22 mouse cellular contexts compared by ENCODE assay signal in genomic region chr19:3692414-3693145, GRCm38 (mm10). TPM values are rescaled to one million over a fixed set of nuclear protein-coding genes. Genes with fewer than 3 reads are reported as not detected.
A peak's percentile ranks its signal among the peaks of the same experiment; 100 is the strongest.
DNase-seq lines count a peak whose midpoint lies in the region; ATAC-seq and TF ChIP-seq lines count a peak whose summit lies in the region.
"Had no signal": no experiment of that assay in that cellular context is flagged by ENCODE, and none has a peak within 500 bp of the region (broad histone marks: within the 10 kb centered on the region; RNA-seq: fewer than 3 reads in every experiment).

No protein-coding gene starts in this region.

- H3K27me3 ChIP-seq in lung, postnatal 0 days (replicated peaks; ENCODE audit: insufficient read depth, low read length), result no peaks in the 10 kb centered on the region
- H3K27me3 ChIP-seq in stomach, postnatal 0 days (ENCODE audit: control insufficient read depth, insufficient read depth, low read length), result no peaks in the 10 kb centered on the region
- H3K27me3 ChIP-seq in hindbrain, embryonic 12.5 days, result peaks cover under 1% of the 10 kb centered on the region; the same call in 1 of the 2 replicates
- H3K27me3 ChIP-seq: embryonic facial prominence, embryonic 15.5 days; heart, embryonic 12.5 days; limb, embryonic 12.5 days; lung, embryonic 15.5 days had no signal

- no peak for TF ChIP-seq CTCF in lung, postnatal 0 days (IDR thresholded peaks at IDR 0.05)
- TF ChIP-seq CTCF in stomach, postnatal 0 days (IDR thresholded peaks at IDR 0.05; ENCODE audit: low read depth), result no peak

- peaks cover 5% of the 10 kb centered on the region; the same call in 1 of the 2 replicates for H3K4me1 ChIP-seq in lung, postnatal 0 days (ENCODE audit: insufficient read depth, low read depth, low read length)
- no peaks in the 10 kb centered on the region for H3K4me1 ChIP-seq in stomach, postnatal 0 days (replicated peaks; ENCODE audit: control insufficient read depth, insufficient read depth)
- H3K4me1 ChIP-seq in hindbrain, embryonic 12.5 days, result no peaks in the 10 kb centered on the region
- H3K4me1 ChIP-seq: hindbrain, embryonic 13.5 days had no signal

- H3K27ac ChIP-seq in lung, postnatal 0 days (ENCODE audit: low read length), result no peak overlapping the region; the same call in 1 of the 2 replicates
- H3K27ac ChIP-seq in stomach, postnatal 0 days (replicated peaks), result 0 out of 2 replicates have a peak overlapping the region, but pooled peaks have one; percentile 4
- H3K27ac ChIP-seq in hindbrain, embryonic 12.5 days, result no peak overlapping the region
- H3K27ac ChIP-seq: embryonic facial prominence, embryonic 15.5 days; hindbrain, embryonic 13.5 days; limb, embryonic 12.5 days; liver, embryonic 12.5 days; lung, embryonic 15.5 days; midbrain, embryonic 12.5 days had no signal

- H3K4me3 ChIP-seq in lung, postnatal 0 days (ENCODE audit: low read depth, low read length), result no peak overlapping the region
- no peak overlapping the region for H3K4me3 ChIP-seq in stomach, postnatal 0 days (ENCODE audit: low read depth, low read length)
- no peak overlapping the region for H3K4me3 ChIP-seq in hindbrain, embryonic 12.5 days
- H3K4me3 ChIP-seq: embryonic facial prominence, embryonic 15.5 days; heart, embryonic 12.5 days; hindbrain, embryonic 13.5 days; limb, embryonic 12.5 days; liver, embryonic 12.5 days; lung, embryonic 15.5 days; midbrain, embryonic 12.5 days had no signal

- no peaks in the 10 kb centered on the region for H3K36me3 ChIP-seq in lung, postnatal 0 days (ENCODE audit: insufficient read depth, low read length)
- no peaks in the 10 kb centered on the region for H3K36me3 ChIP-seq in stomach, postnatal 0 days (ENCODE audit: control insufficient read depth, insufficient read depth, low read length)
- H3K36me3 ChIP-seq in hindbrain, embryonic 12.5 days, result no peaks in the 10 kb centered on the region
- H3K36me3 ChIP-seq: embryonic facial prominence, embryonic 15.5 days; heart, embryonic 12.5 days; hindbrain, embryonic 13.5 days; limb, embryonic 12.5 days; liver, embryonic 12.5 days; lung, embryonic 15.5 days; midbrain, embryonic 12.5 days had no signal

- H3K9ac ChIP-seq in lung, postnatal 0 days (replicated peaks; ENCODE audit: low read depth), result no peak overlapping the region
- no peak overlapping the region for H3K9ac ChIP-seq in stomach, postnatal 0 days (ENCODE audit: low read length)
- no peak overlapping the region for H3K9ac ChIP-seq in hindbrain, embryonic 12.5 days
- H3K9ac ChIP-seq: embryonic facial prominence, embryonic 15.5 days; heart, embryonic 12.5 days; hindbrain, embryonic 13.5 days; limb, embryonic 12.5 days; liver, embryonic 12.5 days; lung, embryonic 15.5 days; midbrain, embryonic 12.5 days had no signal

- no peak for TF ChIP-seq EP300 in lung, postnatal 0 days (IDR thresholded peaks at IDR 0.05)
- no peak for TF ChIP-seq EP300 in stomach, postnatal 0 days (optimal IDR thresholded peaks at IDR 0.05)

- 32% methylated on average over 6 of the region's 6 CpGs for WGBS in lung, postnatal 0 days
- 34% methylated on average over 6 of the region's 6 CpGs for WGBS in stomach, postnatal 0 days
- WGBS in hindbrain, embryonic 12.5 days, result 72% methylated on average over 6 of the region's 6 CpGs

- peak; percentile 54 for DNase-seq in adrenal gland, postnatal 14 days
- no peak for DNase-seq in adrenal gland, adult 18-20 months (ENCODE audit: low spot score in 2 of 2)
- DNase-seq in lung, postnatal 0 days (ENCODE audit: low spot score), result peak; percentile 61
- no peak for DNase-seq in lung, postnatal 25 days (ENCODE audit: low spot score)
- DNase-seq in NIH3T3 (ENCODE audit: low read depth), result peak; percentile 70
- no peak for DNase-seq in stomach, postnatal 0 days (ENCODE audit: low spot score)
- DNase-seq in layer of hippocampus, adult 9-10 months (ENCODE audit: low spot score), result no peak
- DNase-seq: cerebellum, adult 11-12 months; heart, postnatal 14 days; kidney, postnatal 4 days; thymus, postnatal 4 days had no signal

- no peak overlapping the region for H3K4me2 ChIP-seq in lung, postnatal 0 days (replicated peaks; ENCODE audit: low read depth, low read length)
- H3K4me2 ChIP-seq in stomach, postnatal 0 days (replicated peaks; ENCODE audit: low read depth), result no peak overlapping the region
- no peak overlapping the region for H3K4me2 ChIP-seq in hindbrain, embryonic 12.5 days (replicated peaks)
- H3K4me2 ChIP-seq: embryonic facial prominence, embryonic 15.5 days; heart, embryonic 12.5 days; hindbrain, embryonic 13.5 days; limb, embryonic 12.5 days; liver, embryonic 12.5 days; lung, embryonic 15.5 days; midbrain, embryonic 12.5 days had no signal

- H3K9me3 ChIP-seq in lung, postnatal 0 days (ENCODE audit: low read length), result no peaks in the 10 kb centered on the region
- no peaks in the 10 kb centered on the region for H3K9me3 ChIP-seq in stomach, postnatal 0 days (ENCODE audit: control insufficient read depth, low read length)
- no peaks in the 10 kb centered on the region for H3K9me3 ChIP-seq in hindbrain, embryonic 12.5 days (replicated peaks)
- H3K9me3 ChIP-seq: embryonic facial prominence, embryonic 15.5 days; heart, embryonic 12.5 days; hindbrain, embryonic 13.5 days; limb, embryonic 12.5 days; liver, embryonic 12.5 days; lung, embryonic 15.5 days; midbrain, embryonic 12.5 days had no signal

- ATAC-seq in lung, postnatal 0 days, result peak; percentile 50
- ATAC-seq in stomach, postnatal 0 days (ENCODE audit: low FRiP score, low TSS enrichment), result peak; percentile 66; the same call in 1 of the 2 replicates
- no peak for ATAC-seq in hindbrain, embryonic 12.5 days (ENCODE audit: low FRiP score)
- ATAC-seq: activated CD4-positive, CD25-positive, alpha-beta regulatory T cell, adult 4 months; forebrain, embryonic 16.5 days; inflammation-experienced regulatory T-cells, adult 6 months; liver, embryonic 12.5 days had no signal

RNA-seq across cellular contexts. Expression of gene Lrp5, which starts 6.2 kb away (rescaled TPM):
- total RNA-seq in adrenal gland, postnatal 14 days (2021), result 96.5 and 97.9 TPM in 2 replicates
- 100 to 1,000 TPM; 102 to 103 TPM for total RNA-seq in adrenal gland, adult 18-20 months (2021)
- 4.1 and 5.1 TPM in 2 replicates for polyA plus RNA-seq in lung, postnatal 0 days (2015; fragmentation: Nextera tagmentation; extraction: Ambion mirVana)
- 2.6 and 2.7 TPM in 2 replicates for polyA plus RNA-seq in stomach, postnatal 0 days (2015; fragmentation: Nextera tagmentation; extraction: Ambion mirVana)
- 3.8 and 4.0 TPM in 2 replicates for polyA plus RNA-seq in hindbrain, embryonic 12.5 days (2016; fragmentation: Nextera tagmentation; extraction: Ambion mirVana)

RNA-seq across cellular contexts. Expression of gene 1810055G02Rik, which starts 15.5 kb away (rescaled TPM):
- total RNA-seq in adrenal gland, postnatal 14 days (2021), result 29.2 and 33.7 TPM in 2 replicates
- total RNA-seq in adrenal gland, adult 18-20 months (2021), result 10 to 100 TPM; 32.5 to 43.3 TPM
- polyA plus RNA-seq in lung, postnatal 0 days (2015; fragmentation: Nextera tagmentation; extraction: Ambion mirVana), result 11.3 and 12.6 TPM in 2 replicates
- 17.1 and 18.8 TPM in 2 replicates for polyA plus RNA-seq in stomach, postnatal 0 days (2015; fragmentation: Nextera tagmentation; extraction: Ambion mirVana)
- polyA plus RNA-seq in hindbrain, embryonic 12.5 days (2016; fragmentation: Nextera tagmentation; extraction: Ambion mirVana), result 37.3 and 37.5 TPM in 2 replicates

Comparison
In these comparisons a context has a peak if more than half of its experiments do, and no peak if none do; other contexts are left out.
1. DNase-seq: peak in adrenal gland, postnatal 14 days (single experiment), lung, postnatal 0 days (single experiment) and NIH3T3 (single experiment); none in adrenal gland, adult 18-20 months (0 of 2), lung, postnatal 25 days (single experiment), stomach, postnatal 0 days (single experiment) and layer of hippocampus, adult 9-10 months (single experiment).